Mouse (Mus musculus): ENCODE data around the gene Ntm. TPM values are rescaled to one million over a fixed set of nuclear protein-coding genes. Genes with fewer than 3 reads are reported as not detected.

The Ntm gene
- polyA plus RNA-seq, 1 experiment from 2014 or later = 22.6 TPM

GRCm38 (mm10) chr9:29761952-29762586, 200.9 kb downstream of the Ntm start:
- DNase-seq (ENCODE audit: low spot score) = no peak
- Histone ChIP-seq H3K36me3 (ENCODE audit: control insufficient read depth, insufficient read depth, low read length) (no peaks in the 10 kb centered on the region), H3K9me3 (ENCODE audit: control insufficient read depth, low read length) (no peaks in the 10 kb centered on the region), H3K9ac (ENCODE audit: low read length) (no peak overlapping the region), H3K27ac (ENCODE audit: low read depth, low read length) (no peak overlapping the region), H3K4me3 (ENCODE audit: low read depth, low read length) (no peak overlapping the region), H3K27me3 (ENCODE audit: control insufficient read depth, insufficient read depth, low read length) (no peaks in the 10 kb centered on the region), H3K4me1 (ENCODE audit: control insufficient read depth, insufficient read depth, low read length) (no peaks in the 10 kb centered on the region), H3K4me2 (ENCODE audit: low read depth) (no peak overlapping the region)
- no peak for ATAC-seq (ENCODE audit: insufficient read depth, low FRiP score, low TSS enrichment)
- 58% methylated on average over 8 of the region's 8 CpGs for WGBS

- ATAC-seq (ENCODE audit: insufficient read depth, low FRiP score, low TSS enrichment) (no peak), DNase-seq (ENCODE audit: low spot score) (no peak)
- no peak overlapping the region for H3K27ac ChIP-seq (ENCODE audit: low read depth, low read length)
- 90% methylated on average over 5 of the region's 5 CpGs for WGBS
- no peak overlapping the region for H3K9ac ChIP-seq (ENCODE audit: low read length)
- H3K27me3 ChIP-seq (ENCODE audit: control insufficient read depth, insufficient read depth, low read length) = no peaks in the 10 kb centered on the region
- no peak overlapping the region for H3K4me2 ChIP-seq (ENCODE audit: low read depth)
- H3K4me1 ChIP-seq (ENCODE audit: control insufficient read depth, insufficient read depth, low read length) = no peaks in the 10 kb centered on the region
- H3K36me3 ChIP-seq (ENCODE audit: control insufficient read depth, insufficient read depth, low read length) = no peaks in the 10 kb centered on the region
- H3K9me3 ChIP-seq (ENCODE audit: control insufficient read depth, low read length) = no peaks in the 10 kb centered on the region
- no peak overlapping the region for H3K4me3 ChIP-seq (ENCODE audit: low read depth, low read length)
Observed at GRCm38 (mm10) chr9:29761511-29761910, 201.4 kb downstream of the Ntm start.

- Histone ChIP-seq H3K9ac (ENCODE audit: low read length) (no peak overlapping the region), H3K27me3 (ENCODE audit: control insufficient read depth, insufficient read depth, low read length) (no peaks in the 10 kb centered on the region), H3K36me3 (ENCODE audit: control insufficient read depth, insufficient read depth, low read length) (no peaks in the 10 kb centered on the region), H3K9me3 (ENCODE audit: control insufficient read depth, low read length) (no peaks in the 10 kb centered on the region), H3K4me1 (ENCODE audit: control insufficient read depth, insufficient read depth, low read length) (no peaks in the 10 kb centered on the region), H3K4me2 (ENCODE audit: low read depth) (no peak overlapping the region), H3K27ac (ENCODE audit: low read depth, low read length) (no peak overlapping the region), H3K4me3 (ENCODE audit: low read depth, low read length) (no peak overlapping the region)
- ATAC-seq (ENCODE audit: insufficient read depth, low FRiP score, low TSS enrichment) (no peak), DNase-seq (ENCODE audit: low spot score) (no peak)
- WGBS = 90% methylated on average over 3 of the region's 3 CpGs
Observed at GRCm38 (mm10) chr9:29759940-29760339, 203.0 kb downstream of the Ntm start.

GRCm38 (mm10) chr9:29759060-29759459, 203.9 kb downstream of the Ntm start:
- DNase-seq (ENCODE audit: low spot score) (no peak), ATAC-seq (ENCODE audit: insufficient read depth, low FRiP score, low TSS enrichment) (no peak)
- Histone ChIP-seq H3K4me1 (ENCODE audit: control insufficient read depth, insufficient read depth, low read length) (no peaks in the 10 kb centered on the region), H3K4me2 (ENCODE audit: low read depth) (no peak overlapping the region), H3K27ac (ENCODE audit: low read depth, low read length) (no peak overlapping the region), H3K9ac (ENCODE audit: low read length) (no peak overlapping the region), H3K9me3 (ENCODE audit: control insufficient read depth, low read length) (no peaks in the 10 kb centered on the region), H3K4me3 (ENCODE audit: low read depth, low read length) (no peak overlapping the region), H3K36me3 (ENCODE audit: control insufficient read depth, insufficient read depth, low read length) (no peaks in the 10 kb centered on the region), H3K27me3 (ENCODE audit: control insufficient read depth, insufficient read depth, low read length) (no peaks in the 10 kb centered on the region)
- 93% methylated on average over 2 of the region's 2 CpGs for WGBS

GRCm38 (mm10) chr9:29754374-29754773, 208.6 kb downstream of the Ntm start:
- Histone ChIP-seq H3K4me2 (ENCODE audit: low read depth) (no peak overlapping the region), H3K36me3 (ENCODE audit: control insufficient read depth, insufficient read depth, low read length) (no peaks in the 10 kb centered on the region), H3K27me3 (ENCODE audit: control insufficient read depth, insufficient read depth, low read length) (no peaks in the 10 kb centered on the region), H3K4me1 (ENCODE audit: control insufficient read depth, insufficient read depth, low read length) (no peaks in the 10 kb centered on the region), H3K4me3 (ENCODE audit: low read depth, low read length) (no peak overlapping the region), H3K9me3 (ENCODE audit: control insufficient read depth, low read length) (no peaks in the 10 kb centered on the region), H3K9ac (ENCODE audit: low read length) (no peak overlapping the region), H3K27ac (ENCODE audit: low read depth, low read length) (no peak overlapping the region)
- ATAC-seq (ENCODE audit: insufficient read depth, low FRiP score, low TSS enrichment) = no peak
- DNase-seq (ENCODE audit: low spot score) = no peak

- Histone ChIP-seq H3K27ac (ENCODE audit: low read depth, low read length) (no peak overlapping the region), H3K4me1 (ENCODE audit: control insufficient read depth, insufficient read depth, low read length) (no peaks in the 10 kb centered on the region), H3K4me2 (ENCODE audit: low read depth) (no peak overlapping the region), H3K27me3 (ENCODE audit: control insufficient read depth, insufficient read depth, low read length) (no peaks in the 10 kb centered on the region), H3K36me3 (ENCODE audit: control insufficient read depth, insufficient read depth, low read length) (no peaks in the 10 kb centered on the region), H3K4me3 (ENCODE audit: low read depth, low read length) (no peak overlapping the region), H3K9me3 (ENCODE audit: control insufficient read depth, low read length) (no peaks in the 10 kb centered on the region), H3K9ac (ENCODE audit: low read length) (no peak overlapping the region)
- 66% methylated on average over 1 of the region's 1 CpGs for WGBS
- DNase-seq (ENCODE audit: low spot score) (peak; percentile 49), ATAC-seq (ENCODE audit: insufficient read depth, low FRiP score, low TSS enrichment) (no peak)
Observed at GRCm38 (mm10) chr9:29751396-29751795, 211.5 kb downstream of the Ntm start.

GRCm38 (mm10) chr9:29750371-29751014, 212.4 kb downstream of the Ntm start:
- no peak overlapping the region; the same call in 1 of the 2 replicates for H3K9ac ChIP-seq (ENCODE audit: low read length)
- H3K27ac ChIP-seq (ENCODE audit: low read depth, low read length) = no peak overlapping the region
- H3K9me3 ChIP-seq (ENCODE audit: control insufficient read depth, low read length) = no peaks in the 10 kb centered on the region
- no peaks in the 10 kb centered on the region for H3K36me3 ChIP-seq (ENCODE audit: control insufficient read depth, insufficient read depth, low read length)
- no peaks in the 10 kb centered on the region for H3K4me1 ChIP-seq (ENCODE audit: control insufficient read depth, insufficient read depth, low read length)
- peak overlapping the region; percentile 31 for H3K4me2 ChIP-seq (ENCODE audit: low read depth)
- H3K27me3 ChIP-seq (ENCODE audit: control insufficient read depth, insufficient read depth, low read length) = no peaks in the 10 kb centered on the region
- DNase-seq (ENCODE audit: low spot score) (peak; percentile 42), ATAC-seq (ENCODE audit: insufficient read depth, low FRiP score, low TSS enrichment) (no peak)
- WGBS = 22% methylated on average over 15 of the region's 15 CpGs
- no peak overlapping the region for H3K4me3 ChIP-seq (ENCODE audit: low read depth, low read length)

GRCm38 (mm10) chr9:29748070-29748469, 214.9 kb downstream of the Ntm start:
- H3K9me3 ChIP-seq (ENCODE audit: control insufficient read depth, low read length) = no peaks in the 10 kb centered on the region
- H3K27ac ChIP-seq (ENCODE audit: low read depth, low read length) = no peak overlapping the region
- H3K27me3 ChIP-seq (ENCODE audit: control insufficient read depth, insufficient read depth, low read length) = no peaks in the 10 kb centered on the region
- no peak overlapping the region for H3K4me2 ChIP-seq (ENCODE audit: low read depth)
- ATAC-seq (ENCODE audit: insufficient read depth, low FRiP score, low TSS enrichment) (no peak), DNase-seq (ENCODE audit: low spot score) (no peak)
- no peak overlapping the region for H3K4me3 ChIP-seq (ENCODE audit: low read depth, low read length)
- no peak overlapping the region for H3K9ac ChIP-seq (ENCODE audit: low read length)
- WGBS = 75% methylated on average over 4 of the region's 4 CpGs
- H3K4me1 ChIP-seq (ENCODE audit: control insufficient read depth, insufficient read depth, low read length) = no peaks in the 10 kb centered on the region
- no peaks in the 10 kb centered on the region for H3K36me3 ChIP-seq (ENCODE audit: control insufficient read depth, insufficient read depth, low read length)

- Histone ChIP-seq H3K36me3 (ENCODE audit: control insufficient read depth, insufficient read depth, low read length) (no peaks in the 10 kb centered on the region), H3K9ac (ENCODE audit: low read length) (no peak overlapping the region), H3K4me2 (ENCODE audit: low read depth) (no peak overlapping the region), H3K4me3 (ENCODE audit: low read depth, low read length) (no peak overlapping the region), H3K9me3 (ENCODE audit: control insufficient read depth, low read length) (no peaks in the 10 kb centered on the region), H3K27me3 (ENCODE audit: control insufficient read depth, insufficient read depth, low read length) (no peaks in the 10 kb centered on the region), H3K4me1 (ENCODE audit: control insufficient read depth, insufficient read depth, low read length) (no peaks in the 10 kb centered on the region), H3K27ac (ENCODE audit: low read depth, low read length) (no peak overlapping the region)
- DNase-seq (ENCODE audit: low spot score) = no peak
- 84% methylated on average over 9 of the region's 9 CpGs for WGBS
- no peak for ATAC-seq (ENCODE audit: insufficient read depth, low FRiP score, low TSS enrichment)
Observed at GRCm38 (mm10) chr9:29738835-29739526, 224.0 kb downstream of the Ntm start.
